Mouse (Mus musculus) retina, postnatal 7 days (tissue): ENCODE data around the gene Atg7.
A peak's percentile ranks its signal among the peaks of the same experiment; 100 is the strongest.
"Not testable (repeated sequence)": the region's sequence is repeated elsewhere in the genome, so short reads cannot be mapped to it uniquely, and the experiment has no call there.

ENCODE experiments used
- DNase-seq: peaks from one replicate; pipeline ENCODE4 v3.0.0-alpha.2; 2012; ENCODE audit warnings: low read depth, low spot score

Gene Atg7

GRCm38 (mm10) chr6:114642601-114643528 is at the start of gene Atg7:
Atg7 (plus strand) TSS chr6:114643097.
- peak; percentile 90 for DNase-seq

- DNase-seq = not testable (repeated sequence)
Observed at GRCm38 (mm10) chr6:114614076-114614475, 28.8 kb upstream of the Atg7 start.

GRCm38 (mm10) chr6:114633886-114634285 is 9.0 kb upstream of the Atg7 start:
- DNase-seq = not testable (repeated sequence)

- no peak for DNase-seq
Observed at GRCm38 (mm10) chr6:114643716-114644115, 819 bp downstream of the Atg7 start.

GRCm38 (mm10) chr6:114644531-114644930 is 1.6 kb downstream of the Atg7 start:
- no peak for DNase-seq

- DNase-seq = no peak
Observed at GRCm38 (mm10) chr6:114646201-114646600, 3.3 kb downstream of the Atg7 start.

- no peak for DNase-seq
Observed at GRCm38 (mm10) chr6:114647011-114647410, 4.1 kb downstream of the Atg7 start.

GRCm38 (mm10) chr6:114648352-114649030 is 5.6 kb downstream of the Atg7 start:
- DNase-seq = no peak

GRCm38 (mm10) chr6:114652209-114652608 is 9.3 kb downstream of the Atg7 start:
- DNase-seq = peak; percentile 19

- no peak for DNase-seq
Observed at GRCm38 (mm10) chr6:114656826-114657600, 14.1 kb downstream of the Atg7 start.

- DNase-seq = no peak
Observed at GRCm38 (mm10) chr6:114657807-114658206, 14.9 kb downstream of the Atg7 start.

GRCm38 (mm10) chr6:114659278-114659991 is 16.5 kb downstream of the Atg7 start:
- no peak for DNase-seq

- DNase-seq = no peak
Observed at GRCm38 (mm10) chr6:114659992-114660800, 17.3 kb downstream of the Atg7 start.

GRCm38 (mm10) chr6:114663707-114664106 is 20.8 kb downstream of the Atg7 start:
- no peak for DNase-seq

- no peak for DNase-seq
Observed at GRCm38 (mm10) chr6:114664716-114665115, 21.8 kb downstream of the Atg7 start.

GRCm38 (mm10) chr6:114667518-114667917 is 24.6 kb downstream of the Atg7 start:
- no peak for DNase-seq

- no peak for DNase-seq
Observed at GRCm38 (mm10) chr6:114674771-114675170, 31.9 kb downstream of the Atg7 start.

GRCm38 (mm10) chr6:114676091-114676490 is 33.2 kb downstream of the Atg7 start:
- DNase-seq = no peak

- no peak for DNase-seq
Observed at GRCm38 (mm10) chr6:114682092-114682711, 39.3 kb downstream of the Atg7 start.

- no peak for DNase-seq
Observed at GRCm38 (mm10) chr6:114683741-114684140, 40.8 kb downstream of the Atg7 start.
